Mouse (Mus musculus): ENCODE data around the gene Ttc22. TPM values are rescaled to one million over a fixed set of nuclear protein-coding genes. Genes with fewer than 3 reads are reported as not detected.

The Ttc22 gene
- polyA plus RNA-seq, 1 experiment from 2014 or later = 26.9 TPM

- H3K36me3 ChIP-seq (ENCODE audit: control insufficient read depth, insufficient read depth, low read length) = no peaks in the 10 kb centered on the region
- 48% methylated on average over 9 of the region's 9 CpGs for WGBS
- ATAC-seq (ENCODE audit: low FRiP score, low TSS enrichment) (no peak), DNase-seq (ENCODE audit: low spot score) (no peak)
- H3K4me1 ChIP-seq (replicated peaks; ENCODE audit: control insufficient read depth, insufficient read depth) = no peaks in the 10 kb centered on the region; the same call in 1 of the 2 replicates
- H3K4me3 ChIP-seq (ENCODE audit: low read depth, low read length) = no peak overlapping the region
- H3K4me2 ChIP-seq (replicated peaks; ENCODE audit: low read depth) = no peak overlapping the region
- H3K9me3 ChIP-seq (ENCODE audit: control insufficient read depth, low read length) = no peaks in the 10 kb centered on the region
- no peaks in the 10 kb centered on the region for H3K27me3 ChIP-seq (ENCODE audit: control insufficient read depth, insufficient read depth, low read length)
- TF ChIP-seq EP300 (optimal IDR thresholded peaks at IDR 0.05) = no peak
- no peak for TF ChIP-seq CTCF (IDR thresholded peaks at IDR 0.05; ENCODE audit: low read depth)
- no peak overlapping the region for H3K27ac ChIP-seq (replicated peaks)
- no peak overlapping the region for H3K9ac ChIP-seq (ENCODE audit: low read length)
Measured at GRCm38 (mm10) chr4:106634086-106634479, 11.9 kb downstream of the Ttc22 start.

- peak; percentile 18 for DNase-seq (ENCODE audit: low spot score)
- WGBS = 7% methylated on average over 8 of the region's 8 CpGs
- Histone ChIP-seq H3K9me3 (ENCODE audit: control insufficient read depth, low read length) (no peaks in the 10 kb centered on the region), H3K4me1 (replicated peaks; ENCODE audit: control insufficient read depth, insufficient read depth) (no peaks in the 10 kb centered on the region), H3K27me3 (ENCODE audit: control insufficient read depth, insufficient read depth, low read length) (no peaks in the 10 kb centered on the region), H3K9ac (ENCODE audit: low read length) (no peak overlapping the region), H3K4me2 (replicated peaks; ENCODE audit: low read depth) (0 out of 2 replicates have a peak overlapping the region, but pooled peaks have one; percentile 1), H3K27ac (replicated peaks) (no peak overlapping the region), H3K4me3 (ENCODE audit: low read depth, low read length) (no peak overlapping the region), H3K36me3 (ENCODE audit: control insufficient read depth, insufficient read depth, low read length) (no peaks in the 10 kb centered on the region)
- TF ChIP-seq EP300 (optimal IDR thresholded peaks at IDR 0.05) = no peak
- no peak for ATAC-seq (ENCODE audit: low FRiP score, low TSS enrichment)
Measured at GRCm38 (mm10) chr4:106643483-106644217, 21.4 kb downstream of the Ttc22 start.

- H3K27me3 ChIP-seq (ENCODE audit: control insufficient read depth, insufficient read depth, low read length) = no peaks in the 10 kb centered on the region
- no peak for DNase-seq (ENCODE audit: low spot score)
- no peaks in the 10 kb centered on the region for H3K4me1 ChIP-seq (replicated peaks; ENCODE audit: control insufficient read depth, insufficient read depth)
- no peak overlapping the region for H3K9ac ChIP-seq (ENCODE audit: low read length)
- no peaks in the 10 kb centered on the region for H3K9me3 ChIP-seq (ENCODE audit: control insufficient read depth, low read length)
- H3K27ac ChIP-seq (replicated peaks) = no peak overlapping the region
- WGBS = 57% methylated on average over 6 of the region's 6 CpGs
- H3K4me3 ChIP-seq (ENCODE audit: low read depth, low read length) = no peak overlapping the region
- TF ChIP-seq CTCF (IDR thresholded peaks at IDR 0.05; ENCODE audit: low read depth) (no peak), EP300 (optimal IDR thresholded peaks at IDR 0.05) (no peak)
- no peaks in the 10 kb centered on the region for H3K36me3 ChIP-seq (ENCODE audit: control insufficient read depth, insufficient read depth, low read length)
- no peak overlapping the region for H3K4me2 ChIP-seq (replicated peaks; ENCODE audit: low read depth)
- ATAC-seq (ENCODE audit: low FRiP score, low TSS enrichment) = no peak
Measured at GRCm38 (mm10) chr4:106644218-106644610, 22.0 kb downstream of the Ttc22 start.

- WGBS = 81% methylated on average over 5 of the region's 5 CpGs
- H3K4me2 ChIP-seq (replicated peaks; ENCODE audit: low read depth) = no peak overlapping the region
- no peak for ATAC-seq (ENCODE audit: low FRiP score, low TSS enrichment)
Measured at GRCm38 (mm10) chr4:106645797-106646196, 23.6 kb downstream of the Ttc22 start.

GRCm38 (mm10) chr4:106647137-106647536 is 24.9 kb downstream of the Ttc22 start:
- TF ChIP-seq CTCF (IDR thresholded peaks at IDR 0.05; ENCODE audit: low read depth) = no peak
- TF ChIP-seq EP300 (optimal IDR thresholded peaks at IDR 0.05) = no peak
- H3K4me2 ChIP-seq (replicated peaks; ENCODE audit: low read depth) = no peak overlapping the region
- WGBS = 84% methylated on average over 6 of the region's 6 CpGs
- 0 out of 2 replicates have a peak, but pooled peaks cover 3% of the 10 kb centered on the region for H3K4me1 ChIP-seq (replicated peaks; ENCODE audit: control insufficient read depth, insufficient read depth)
- H3K9ac ChIP-seq (ENCODE audit: low read length) = no peak overlapping the region
- H3K9me3 ChIP-seq (ENCODE audit: control insufficient read depth, low read length) = no peaks in the 10 kb centered on the region
- DNase-seq (ENCODE audit: low spot score) (no peak), ATAC-seq (ENCODE audit: low FRiP score, low TSS enrichment) (no peak)
- no peaks in the 10 kb centered on the region for H3K27me3 ChIP-seq (ENCODE audit: control insufficient read depth, insufficient read depth, low read length)
- H3K4me3 ChIP-seq (ENCODE audit: low read depth, low read length) = no peak overlapping the region
- H3K36me3 ChIP-seq (ENCODE audit: control insufficient read depth, insufficient read depth, low read length) = no peaks in the 10 kb centered on the region
- no peak overlapping the region for H3K27ac ChIP-seq (replicated peaks)

More at GRCm38 (mm10) chr4:106645797-106646196, 23.6 kb downstream of the Ttc22 start:
- Histone ChIP-seq H3K27ac (replicated peaks) (no peak overlapping the region), H3K4me1 (replicated peaks; ENCODE audit: control insufficient read depth, insufficient read depth) (no peaks in the 10 kb centered on the region), H3K27me3 (ENCODE audit: control insufficient read depth, insufficient read depth, low read length) (no peaks in the 10 kb centered on the region), H3K9me3 (ENCODE audit: control insufficient read depth, low read length) (no peaks in the 10 kb centered on the region), H3K4me3 (ENCODE audit: low read depth, low read length) (no peak overlapping the region), H3K9ac (ENCODE audit: low read length) (no peak overlapping the region), H3K36me3 (ENCODE audit: control insufficient read depth, insufficient read depth, low read length) (no peaks in the 10 kb centered on the region)
- TF ChIP-seq CTCF (IDR thresholded peaks at IDR 0.05; ENCODE audit: low read depth) = no peak
- no peak for TF ChIP-seq EP300 (optimal IDR thresholded peaks at IDR 0.05)
- no peak for DNase-seq (ENCODE audit: low spot score)

GRCm38 (mm10) chr4:106650833-106651527 is 28.7 kb downstream of the Ttc22 start, which contains the start of gene Pars2:
Gene Pars2 (plus strand): TSS chr4:106651069.
- Histone ChIP-seq H3K4me1 (replicated peaks; ENCODE audit: control insufficient read depth, insufficient read depth) (0 out of 2 replicates have a peak, but pooled peaks cover 3% of the 10 kb centered on the region), H3K36me3 (ENCODE audit: control insufficient read depth, insufficient read depth, low read length) (peaks cover 8% of the 10 kb centered on the region), H3K27ac (replicated peaks) (peak within 1 kb of the TSS; percentile 73), H3K4me3 (ENCODE audit: low read depth, low read length) (peak within 1 kb of the TSS; percentile 68), H3K9me3 (ENCODE audit: control insufficient read depth, low read length) (no peaks in the 10 kb centered on the region), H3K27me3 (ENCODE audit: control insufficient read depth, insufficient read depth, low read length) (no peaks in the 10 kb centered on the region), H3K4me2 (replicated peaks; ENCODE audit: low read depth) (peak within 1 kb of the TSS; percentile 75), H3K9ac (ENCODE audit: low read length) (peak within 1 kb of the TSS; percentile 71)
- no peak for TF ChIP-seq CTCF (IDR thresholded peaks at IDR 0.05; ENCODE audit: low read depth)
- no peak for TF ChIP-seq EP300 (optimal IDR thresholded peaks at IDR 0.05)
- ATAC-seq (ENCODE audit: low FRiP score, low TSS enrichment) = peak; percentile 98
- DNase-seq (ENCODE audit: low spot score) = peak; percentile 98
- WGBS = 2% methylated on average over 40 of the region's 40 CpGs

Data from stomach, postnatal 0 days (tissue).